Mouse (Mus musculus): ENCODE results near the gene Angel1. TPM values are rescaled to one million over a fixed set of nuclear protein-coding genes. Genes with fewer than 3 reads are reported as not detected.

Angel1 gene
- total and polyA plus RNA-seq, 3 experiments, result 1.3 to 5.3 TPM; not detected in 1

- Histone ChIP-seq H3K79me2 (ENCODE audit: control insufficient read depth, insufficient read depth, low read length, poor library complexity) (no peaks in the 10 kb centered on the region), H3K9ac (ENCODE audit: control insufficient read depth, low read depth, low read length, poor library complexity, severe bottlenecking) (no peak overlapping the region), H3K9me3 (replicated peaks; ENCODE audit: insufficient read depth, low read length) (no peaks in the 10 kb centered on the region), H3K4me3 (ENCODE audit: control insufficient read depth in 1 of 2, insufficient read depth in 1 of 2, low read depth in 2 of 2, low read length in 2 of 2) (no peak overlapping the region), H3K27me3 (ENCODE audit: control insufficient read depth in 1 of 2, insufficient read depth in 2 of 2, low read length in 2 of 2) (no peaks in the 10 kb centered on the region), H3K27ac (ENCODE audit: control insufficient read depth, low read depth, low read length) (no peak overlapping the region), H3K36me3 (ENCODE audit: control insufficient read depth in 1 of 2, insufficient read depth in 2 of 2, low read length in 2 of 2) (no peaks in the 10 kb centered on the region), H3K4me1 (ENCODE audit: control insufficient read depth in 1 of 2, insufficient read depth in 2 of 2, low read length in 2 of 2) (0 out of 4 replicates have a peak, but pooled peaks cover 0 to 8% of the 10 kb centered on the region in 2 experiments)
- DNase-seq (ENCODE audit: low read depth, low spot score), result no peak
- no peak for TF ChIP-seq CTCF (IDR thresholded peaks at IDR 0.05 in 2 of 3, conservative IDR thresholded peaks at IDR 0.05 in 1 of 3; ENCODE audit: control insufficient read depth in 1 of 3, insufficient read depth in 1 of 3, low read depth in 2 of 3, low read length in 3 of 3, poor library complexity in 1 of 3, severe bottlenecking in 1 of 3)
- no peak for TF ChIP-seq SMC3 (IDR thresholded peaks at IDR 0.05; ENCODE audit: low read depth, low read length)
- TF ChIP-seq KAT2A (conservative IDR thresholded peaks at IDR 0.05; ENCODE audit: low read depth, low read length), result no peak
- no peak for TF ChIP-seq CHD1 (IDR thresholded peaks at IDR 0.05; ENCODE audit: low read depth, low read length)
- no peak for TF ChIP-seq USF1 (IDR thresholded peaks at IDR 0.05; ENCODE audit: low read depth, low read length)
- no peak for TF ChIP-seq MAFK (IDR thresholded peaks at IDR 0.05; ENCODE audit: borderline replicate concordance, low read depth, low read length)
- no peak for TF ChIP-seq CHD2 (IDR thresholded peaks at IDR 0.05; ENCODE audit: low read length)
- TF ChIP-seq SIN3A (IDR thresholded peaks at IDR 0.05; ENCODE audit: low read length), result no peak
- TF ChIP-seq RAD21 (IDR thresholded peaks at IDR 0.05; ENCODE audit: low read depth, low read length), result no peak
- no peak for TF ChIP-seq JUND (IDR thresholded peaks at IDR 0.05; ENCODE audit: low read depth, low read length)
- no peak for TF ChIP-seq TAL1 (IDR thresholded peaks at IDR 0.05; ENCODE audit: low read length)
- no peak for TF ChIP-seq NRF1 (IDR thresholded peaks at IDR 0.05; ENCODE audit: insufficient read depth, low read depth, low read length, poor library complexity, severe bottlenecking)
- no peak for TF ChIP-seq ELF1 (IDR thresholded peaks at IDR 0.05; ENCODE audit: low read depth, low read length)
- TF ChIP-seq MXI1 (IDR thresholded peaks at IDR 0.05; ENCODE audit: low read depth, low read length), result no peak
- TF ChIP-seq BHLHE40 (IDR thresholded peaks at IDR 0.05; ENCODE audit: borderline replicate concordance, low read depth, low read length), result no peak
- no peak for TF ChIP-seq MEF2A (IDR thresholded peaks at IDR 0.05; ENCODE audit: extremely low read depth, insufficient replicate concordance, low read depth, low read length, poor library complexity, severe bottlenecking)
- no peak for TF ChIP-seq UBTF (IDR thresholded peaks at IDR 0.05; ENCODE audit: borderline replicate concordance, insufficient read depth, low read depth, low read length)
Measured at GRCm38 (mm10) chr12:86687971-86688573, 38.2 kb downstream of the Angel1 start.

- H3K27me3 ChIP-seq (ENCODE audit: control insufficient read depth in 1 of 2, insufficient read depth in 2 of 2, low read length in 2 of 2), result no peaks in the 10 kb centered on the region
Measured at GRCm38 (mm10) chr12:86687445-86687955, 38.8 kb downstream of the Angel1 start.

More at GRCm38 (mm10) chr12:86687445-86687955, 38.8 kb downstream of the Angel1 start:
- Histone ChIP-seq H3K27ac (ENCODE audit: control insufficient read depth, low read depth, low read length) (no peak overlapping the region), H3K36me3 (ENCODE audit: control insufficient read depth in 1 of 2, insufficient read depth in 2 of 2, low read length in 2 of 2) (no peaks in the 10 kb centered on the region), H3K9ac (ENCODE audit: control insufficient read depth, low read depth, low read length, poor library complexity, severe bottlenecking) (no peak overlapping the region), H3K9me3 (replicated peaks; ENCODE audit: insufficient read depth, low read length) (no peaks in the 10 kb centered on the region), H3K4me1 (ENCODE audit: control insufficient read depth in 1 of 2, insufficient read depth in 2 of 2, low read length in 2 of 2) (0 out of 4 replicates have a peak, but pooled peaks cover 0 to 8% of the 10 kb centered on the region in 2 experiments), H3K79me2 (ENCODE audit: control insufficient read depth, insufficient read depth, low read length, poor library complexity) (no peaks in the 10 kb centered on the region), H3K4me3 (ENCODE audit: control insufficient read depth in 1 of 2, insufficient read depth in 1 of 2, low read depth in 2 of 2, low read length in 2 of 2) (no peak overlapping the region)
- no peak for DNase-seq (ENCODE audit: low read depth, low spot score)
- TF ChIP-seq NELFE (IDR thresholded peaks at IDR 0.05; ENCODE audit: low read depth, low read length) (no peak), ZKSCAN1 (IDR thresholded peaks at IDR 0.05; ENCODE audit: low read depth, low read length) (no peak), BHLHE40 (IDR thresholded peaks at IDR 0.05; ENCODE audit: borderline replicate concordance, low read depth, low read length) (no peak), HCFC1 (IDR thresholded peaks at IDR 0.05; ENCODE audit: low read depth, low read length) (no peak), CHD1 (IDR thresholded peaks at IDR 0.05; ENCODE audit: low read depth, low read length) (no peak), ZC3H11A (IDR thresholded peaks at IDR 0.05; ENCODE audit: low read depth, low read length) (no peak), POLR2AphosphoS2 (IDR thresholded peaks at IDR 0.05; ENCODE audit: low read length) (no peak), POLR2AphosphoS5 (IDR thresholded peaks at IDR 0.05; ENCODE audit: borderline replicate concordance, low read depth, low read length) (no peak), MYB (IDR thresholded peaks at IDR 0.05; ENCODE audit: low read depth, low read length) (no peak), GATA1 (IDR thresholded peaks at IDR 0.05; ENCODE audit: low read depth, low read length) (no peak), JUND (IDR thresholded peaks at IDR 0.05; ENCODE audit: low read depth, low read length) (no peak), RCOR1 (IDR thresholded peaks at IDR 0.05; ENCODE audit: low read depth, low read length) (no peak)

All from MEL (cell line).